Mouse (Mus musculus) testis, adult 2 months (tissue): ENCODE results near the gene Gba2. TPM values are rescaled to one million over a fixed set of nuclear protein-coding genes. Genes with fewer than 3 reads are reported as not detected.

Experiments used
- H3K27ac ChIP-seq: fragments of 200-500 bp; 2 replicates; pipeline ENCODE4 v1.5.1; 2012; ENCODE audit warnings: low read depth, low read length; ENCODE audit not compliant: control insufficient read depth, insufficient read depth
- H3K27me3 ChIP-seq: fragments of 200-500 bp; 2 replicates; pipeline ENCODE4 v1.6.1; 2012; ENCODE audit warnings: mild to moderate bottlenecking, low read length, moderate library complexity; ENCODE audit not compliant: control insufficient read depth, insufficient read depth
- H3K36me3 ChIP-seq: fragments of 200-500 bp; 2 replicates; pipeline ENCODE4 v1.6.1; 2012; ENCODE audit warnings: mild to moderate bottlenecking, low read length; ENCODE audit not compliant: control insufficient read depth, insufficient read depth
- H3K4me1 ChIP-seq: fragments of 200-500 bp; 2 replicates; pipeline ENCODE4 v1.6.1; 2012; ENCODE audit warnings: low read length; ENCODE audit not compliant: control insufficient read depth, insufficient read depth
- H3K4me3 ChIP-seq: fragments of 200-500 bp; 2 replicates; pipeline ENCODE4 v1.5.1; 2012; ENCODE audit warnings: low read depth, mild to moderate bottlenecking, low read length, moderate library complexity, mixed read lengths; ENCODE audit not compliant: control insufficient read depth
- CTCF ChIP-seq: fragments of 200-500 bp; IDR thresholded peaks from 2 replicates; pipeline ENCODE4 v1.5.1; 2012; ENCODE audit warnings: low read depth, mild to moderate bottlenecking, inconsistent platforms, low read length, moderate library complexity; ENCODE audit not compliant: control insufficient read depth, insufficient read depth, insufficient replicate concordance
- POLR2A ChIP-seq: fragments of 200-500 bp; IDR thresholded peaks from 2 replicates; pipeline ENCODE4 v1.6.1; 2012; ENCODE audit warnings: low read depth, mild to moderate bottlenecking, inconsistent platforms, low read length, moderate library complexity; ENCODE audit not compliant: control insufficient read depth
- polyA plus RNA-seq: library from polyadenylated mRNA; depleted of rRNA; stranded (reverse); fragments of >200 nt; gene quantifications from 2 replicates; pipeline ENCODE4 v1.2.3, GENCODE M21; 2012; rRNA removed

Gene Gba2
- polyA plus RNA-seq, result 61.0 and 65.0 TPM in 2 replicates

- Histone ChIP-seq H3K27me3 (no peaks in the 10 kb centered on the region), H3K4me3 (peak within 1 kb of the TSS; percentile 99), H3K36me3 (peaks cover under 1% of the 10 kb centered on the region; the same call in 1 of the 2 replicates), H3K4me1 (peaks cover 17% of the 10 kb centered on the region), H3K27ac (peak within 1 kb of the TSS; percentile 86)
- TF ChIP-seq POLR2A, result peak; percentile 60
- TF ChIP-seq CTCF, result no peak
Observed at GRCm38 (mm10) chr4:43578376-43579204, at the start of gene Gba2, which contains the start of gene Rgp1. TSS of gene Gba2 (minus strand) at chr4:43578873. TSS of gene Rgp1 (plus strand) at chr4:43578715.

GRCm38 (mm10) chr4:43620146-43620778 lies 41.6 kb upstream of the Gba2 start:
- no peak overlapping the region for H3K27ac ChIP-seq
- H3K36me3 ChIP-seq, result no peaks in the 10 kb centered on the region
- H3K27me3 ChIP-seq, result no peaks in the 10 kb centered on the region
- no peaks in the 10 kb centered on the region; the same call in 1 of the 2 replicates for H3K4me1 ChIP-seq
- TF ChIP-seq CTCF (no peak), POLR2A (no peak)
- H3K4me3 ChIP-seq, result no peak overlapping the region

- Histone ChIP-seq H3K4me3 (no peak overlapping the region), H3K4me1 (no peaks in the 10 kb centered on the region), H3K36me3 (no peaks in the 10 kb centered on the region), H3K27ac (no peak overlapping the region), H3K27me3 (no peaks in the 10 kb centered on the region)
- TF ChIP-seq CTCF (no peak), POLR2A (no peak)
Observed at GRCm38 (mm10) chr4:43613060-43613730, 34.5 kb upstream of the Gba2 start.

- Histone ChIP-seq H3K36me3 (no peaks in the 10 kb centered on the region), H3K4me1 (no peaks in the 10 kb centered on the region), H3K27me3 (no peaks in the 10 kb centered on the region), H3K4me3 (no peak overlapping the region), H3K27ac (no peak overlapping the region)
- TF ChIP-seq POLR2A, result no peak
- TF ChIP-seq CTCF, result no peak
Observed at GRCm38 (mm10) chr4:43612534-43612933, 33.9 kb upstream of the Gba2 start.

- H3K36me3 ChIP-seq, result no peaks in the 10 kb centered on the region
- no peaks in the 10 kb centered on the region for H3K27me3 ChIP-seq
- TF ChIP-seq POLR2A (no peak), CTCF (no peak)
- H3K4me3 ChIP-seq, result no peak overlapping the region
- no peaks in the 10 kb centered on the region for H3K4me1 ChIP-seq
- H3K27ac ChIP-seq, result no peak overlapping the region
Observed at GRCm38 (mm10) chr4:43604751-43605685, 26.3 kb upstream of the Gba2 start.

GRCm38 (mm10) chr4:43604099-43604498 lies 25.4 kb upstream of the Gba2 start:
- Histone ChIP-seq H3K4me3 (no peak overlapping the region), H3K27ac (no peak overlapping the region), H3K27me3 (no peaks in the 10 kb centered on the region), H3K4me1 (no peaks in the 10 kb centered on the region), H3K36me3 (no peaks in the 10 kb centered on the region)
- TF ChIP-seq POLR2A (no peak), CTCF (no peak)
